Comparison of ENCODE assay signal across 22 mouse cellular contexts in genomic region chr3:80255304-80255703, GRCm38 (mm10).
DNase-seq lines count a peak whose midpoint lies in the region; ATAC-seq and TF ChIP-seq lines count a peak whose summit lies in the region.
"Had no signal": no experiment of that assay in that cellular context is flagged by ENCODE, and none has a peak within 500 bp of the region (broad histone marks: within the 10 kb centered on the region; RNA-seq: fewer than 3 reads in every experiment).

No protein-coding gene starts in this region.

- no peaks in the 10 kb centered on the region for H3K27me3 ChIP-seq in hindbrain, embryonic 14.5 days (ENCODE audit: control insufficient read depth, insufficient read depth, low read length)
- H3K27me3 ChIP-seq in hindbrain, embryonic 11.5 days (ENCODE audit: control insufficient read depth, insufficient read depth, low read length): no peaks in the 10 kb centered on the region
- H3K27me3 ChIP-seq in thymus, adult 2 months (ENCODE audit: control insufficient read depth, insufficient read depth, low read length): no peaks in the 10 kb centered on the region
- H3K27me3 ChIP-seq: embryonic facial prominence, embryonic 13.5 days; embryonic facial prominence, embryonic 15.5 days; forebrain, embryonic 13.5 days; forebrain, embryonic 15.5 days had no signal

- no peak for ATAC-seq in hindbrain, embryonic 14.5 days (ENCODE audit: low FRiP score)
- no peak for ATAC-seq in hindbrain, embryonic 11.5 days (ENCODE audit: low FRiP score)
- ATAC-seq: forebrain, embryonic 13.5 days; forebrain, embryonic 15.5 days; forebrain, postnatal 0 days had no signal

- no peaks in the 10 kb centered on the region for H3K4me1 ChIP-seq in hindbrain, embryonic 14.5 days (replicated peaks; ENCODE audit: control insufficient read depth, insufficient read depth, low read length)
- no peaks in the 10 kb centered on the region for H3K4me1 ChIP-seq in hindbrain, embryonic 11.5 days (replicated peaks; ENCODE audit: control insufficient read depth, insufficient read depth, low read length)
- no peaks in the 10 kb centered on the region for H3K4me1 ChIP-seq in cortical plate, adult 2 months (ENCODE audit: control insufficient read depth, insufficient read depth, low read length)
- no peaks in the 10 kb centered on the region for H3K4me1 ChIP-seq in thymus, adult 2 months (replicated peaks; ENCODE audit: control insufficient read depth, insufficient read depth, low read length)
- H3K4me1 ChIP-seq: embryonic facial prominence, embryonic 13.5 days; embryonic facial prominence, embryonic 15.5 days; forebrain, embryonic 13.5 days; forebrain, embryonic 15.5 days had no signal

- no peak overlapping the region for H3K9ac ChIP-seq in hindbrain, embryonic 14.5 days
- H3K9ac ChIP-seq in hindbrain, embryonic 11.5 days (ENCODE audit: low read depth, low read length): no peak overlapping the region
- H3K9ac ChIP-seq: embryonic facial prominence, embryonic 13.5 days; embryonic facial prominence, embryonic 15.5 days; forebrain, embryonic 13.5 days; forebrain, embryonic 15.5 days; forebrain, postnatal 0 days had no signal

- DNase-seq in hindbrain, embryonic 14.5 days (ENCODE audit: low spot score): peak; percentile 20
- DNase-seq in hindbrain, embryonic 11.5 days (ENCODE audit: low spot score): no peak
- DNase-seq in left cerebral cortex, adult 2 months (ENCODE audit: extremely low spot score in 1 of 2, low spot score in 2 of 2): no peak
- no peak for DNase-seq in left cerebral cortex, postnatal 36 days (ENCODE audit: low spot score in 2 of 2)
- DNase-seq in testis, postnatal 14 days (ENCODE audit: low spot score): no peak
- no peak for DNase-seq in thymus, adult 2 months
- DNase-seq: adrenal gland, adult 2 months; adrenal gland, postnatal 10 days; adrenal gland, postnatal 25 days; cerebellum, adult 11-12 months; cerebellum, adult 2 months; cerebellum, adult 9-10 months; cerebellum, postnatal 10 days; cerebellum, postnatal 25 days; embryo, embryonic 11 days; forebrain, postnatal 0 days had no signal

- no peak for TF ChIP-seq CTCF in left cerebral cortex, adult 2 months (IDR thresholded peaks at IDR 0.05)
- TF ChIP-seq CTCF in cortical plate, adult 2 months (IDR thresholded peaks at IDR 0.05; ENCODE audit: extremely low read depth, insufficient read depth, low read length): no peak
- no peak for TF ChIP-seq CTCF in thymus, adult 2 months (IDR thresholded peaks at IDR 0.05; ENCODE audit: borderline replicate concordance, control insufficient read depth, extremely low read depth, insufficient read depth, low read length, poor library complexity)

- WGBS in hindbrain, embryonic 14.5 days: 81% methylated on average over 3 of the region's 3 CpGs
- 87% methylated on average over 3 of the region's 3 CpGs for WGBS in hindbrain, embryonic 11.5 days
- 97% methylated on average over 3 of the region's 3 CpGs for WGBS in thymus, adult 2 months

- H3K36me3 ChIP-seq in hindbrain, embryonic 14.5 days (replicated peaks; ENCODE audit: control insufficient read depth, insufficient read depth): no peaks in the 10 kb centered on the region
- H3K36me3 ChIP-seq in hindbrain, embryonic 11.5 days (ENCODE audit: control insufficient read depth, insufficient read depth, low read length): no peaks in the 10 kb centered on the region
- no peaks in the 10 kb centered on the region for H3K36me3 ChIP-seq in thymus, adult 2 months (ENCODE audit: control insufficient read depth, insufficient read depth, low read length)
- H3K36me3 ChIP-seq: embryonic facial prominence, embryonic 13.5 days; embryonic facial prominence, embryonic 15.5 days; forebrain, embryonic 15.5 days had no signal

- TF ChIP-seq POLR2A in cortical plate, adult 2 months (IDR thresholded peaks at IDR 0.05; ENCODE audit: extremely low read depth, insufficient read depth, low read length): no peak
- TF ChIP-seq POLR2A in thymus, adult 2 months (IDR thresholded peaks at IDR 0.05; ENCODE audit: control insufficient read depth, extremely low read depth, insufficient read depth, low read length, poor library complexity): no peak

- intact Hi-C loops in left cerebral cortex, adult 2 months (cut with DNase I): loop anchor here (5.0 kb wide), 2 partner anchors 167 to 277 kb away; no protein-coding TSS in a partner anchor
- intact Hi-C loops in left cerebral cortex, postnatal 36 days (cut with DNase I): loop anchor here (5.0 kb wide), 1 partner anchor 173 kb away; no protein-coding TSS in a partner anchor

- no peak overlapping the region for H3K4me2 ChIP-seq in hindbrain, embryonic 14.5 days (replicated peaks)
- H3K4me2 ChIP-seq in hindbrain, embryonic 11.5 days (replicated peaks; ENCODE audit: low read depth, low read length): no peak overlapping the region
- H3K4me2 ChIP-seq: embryonic facial prominence, embryonic 13.5 days; embryonic facial prominence, embryonic 15.5 days; forebrain, embryonic 13.5 days; forebrain, embryonic 15.5 days had no signal

- no peak overlapping the region for H3K4me3 ChIP-seq in hindbrain, embryonic 14.5 days (replicated peaks; ENCODE audit: low read length)
- no peak overlapping the region for H3K4me3 ChIP-seq in hindbrain, embryonic 11.5 days (ENCODE audit: low read depth, low read length)
- no peak overlapping the region for H3K4me3 ChIP-seq in left cerebral cortex, adult 2 months
- H3K4me3 ChIP-seq in cortical plate, adult 2 months (ENCODE audit: insufficient read depth, low read length): no peak overlapping the region
- no peak overlapping the region for H3K4me3 ChIP-seq in thymus, adult 2 months (ENCODE audit: control insufficient read depth, insufficient read depth, low read length)
- H3K4me3 ChIP-seq: embryonic facial prominence, embryonic 13.5 days; embryonic facial prominence, embryonic 15.5 days; erythroblast, embryonic 14.5 days; forebrain, embryonic 13.5 days; forebrain, embryonic 15.5 days had no signal

- H3K27ac ChIP-seq in hindbrain, embryonic 14.5 days: no peak overlapping the region
- no peak overlapping the region for H3K27ac ChIP-seq in hindbrain, embryonic 11.5 days (ENCODE audit: low read depth, low read length)
- peak overlapping the region; percentile 81 for H3K27ac ChIP-seq in left cerebral cortex, adult 2 months
- H3K27ac ChIP-seq in cortical plate, adult 2 months (ENCODE audit: insufficient read depth, low read length): peak overlapping the region; percentile 83
- no peak overlapping the region for H3K27ac ChIP-seq in thymus, adult 2 months (ENCODE audit: control insufficient read depth, insufficient read depth, low read length)
- H3K27ac ChIP-seq: embryonic facial prominence, embryonic 13.5 days; embryonic facial prominence, embryonic 15.5 days; forebrain, embryonic 13.5 days; forebrain, embryonic 15.5 days had no signal

- no peaks in the 10 kb centered on the region for H3K9me3 ChIP-seq in hindbrain, embryonic 14.5 days (ENCODE audit: control insufficient read depth, low read length)
- H3K9me3 ChIP-seq in hindbrain, embryonic 11.5 days (ENCODE audit: control insufficient read depth, low read length): no peaks in the 10 kb centered on the region
- H3K9me3 ChIP-seq: embryonic facial prominence, embryonic 13.5 days; embryonic facial prominence, embryonic 15.5 days; forebrain, embryonic 13.5 days; forebrain, embryonic 15.5 days had no signal

Comparison
In these comparisons a context has a peak if more than half of its experiments do, and no peak if none do; other contexts are left out.
1. H3K27ac ChIP-seq: peak in left cerebral cortex, adult 2 months (single experiment) and cortical plate, adult 2 months (single experiment); none in hindbrain, embryonic 14.5 days (single experiment), hindbrain, embryonic 11.5 days (single experiment) and thymus, adult 2 months (single experiment).